Mouse (Mus musculus): Measurements from ENCODE around the gene Aven.

DNA sequence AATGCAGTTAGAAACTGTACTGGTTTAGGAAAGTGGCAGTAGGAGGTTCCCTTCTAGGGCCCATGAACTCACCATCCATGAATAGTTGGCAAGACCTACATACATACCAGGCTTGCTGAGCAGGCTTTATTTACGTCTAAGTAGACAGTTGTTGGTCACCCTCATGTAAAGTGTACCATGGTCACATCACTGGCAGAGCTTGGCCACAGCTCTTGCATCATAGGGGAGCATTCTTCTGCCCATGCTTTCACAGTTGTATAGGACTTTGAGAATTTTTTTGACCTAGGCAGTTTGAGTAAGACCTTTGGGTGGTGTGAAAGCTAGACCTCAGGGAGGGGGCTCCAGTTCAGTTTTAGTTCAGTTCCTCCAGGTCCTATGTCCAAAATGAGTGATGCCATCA lies 104.3 kb downstream of the Aven start:
- no peak for TF ChIP-seq CTCF (conservative IDR thresholded peaks at IDR 0.05; ENCODE audit: low read length)
- no peak for TF ChIP-seq NANOG (IDR thresholded peaks at IDR 0.05; ENCODE audit: borderline replicate concordance, low read length)
- TF ChIP-seq POU5F1 (IDR thresholded peaks at IDR 0.05; ENCODE audit: borderline replicate concordance, low read length) = no peak
